Mouse (Mus musculus): ENCODE results near the gene Hist1h3c.
"Not testable (repeated sequence)": the region's sequence is repeated elsewhere in the genome, so short reads cannot be mapped to it uniquely, and the experiment has no call there.

Gene Hist1h3c

GRCm38 (mm10) chr13:23739922-23740252 is 5.5 kb downstream of the Hist1h3c start:
- no peak for DNase-seq (ENCODE audit: low spot score)

- DNase-seq (ENCODE audit: low spot score): peak; percentile 93
Observed at GRCm38 (mm10) chr13:23739069-23739921, 6.1 kb downstream of the Hist1h3c start.

GRCm38 (mm10) chr13:23738677-23739068 is 6.7 kb downstream of the Hist1h3c start, which contains the start of gene Hist1h1c:
TSS of gene Hist1h1c (plus strand) at chr13:23738808.
- DNase-seq (ENCODE audit: low spot score): peak; percentile 95

GRCm38 (mm10) chr13:23738041-23738440 is 7.4 kb downstream of the Hist1h3c start:
- DNase-seq (ENCODE audit: low spot score): peak; percentile 54

- DNase-seq (ENCODE audit: low spot score): no peak
Observed at GRCm38 (mm10) chr13:23737091-23737490, 8.3 kb downstream of the Hist1h3c start.

GRCm38 (mm10) chr13:23732156-23732804 is 13.1 kb downstream of the Hist1h3c start:
- peak; percentile 38 for DNase-seq (ENCODE audit: low spot score)

GRCm38 (mm10) chr13:23730479-23730878 is 14.9 kb downstream of the Hist1h3c start:
- no peak for DNase-seq (ENCODE audit: low spot score)

- no peak for DNase-seq (ENCODE audit: low spot score)
Observed at GRCm38 (mm10) chr13:23729706-23730105, 15.7 kb downstream of the Hist1h3c start.

GRCm38 (mm10) chr13:23729192-23729525 is 16.2 kb downstream of the Hist1h3c start:
- DNase-seq (ENCODE audit: low spot score): no peak

GRCm38 (mm10) chr13:23728472-23729191 is 16.8 kb downstream of the Hist1h3c start:
- DNase-seq (ENCODE audit: low spot score): no peak

- DNase-seq (ENCODE audit: low spot score): no peak
Observed at GRCm38 (mm10) chr13:23725213-23725612, 20.2 kb downstream of the Hist1h3c start.

GRCm38 (mm10) chr13:23724239-23724638 is 21.2 kb downstream of the Hist1h3c start:
- DNase-seq (ENCODE audit: low spot score): no peak

GRCm38 (mm10) chr13:23717593-23718245 is 27.7 kb downstream of the Hist1h3c start:
- DNase-seq (ENCODE audit: low spot score): not testable (repeated sequence)

GRCm38 (mm10) chr13:23717176-23717575 is 28.2 kb downstream of the Hist1h3c start:
- no peak for DNase-seq (ENCODE audit: low spot score)

- DNase-seq (ENCODE audit: low spot score): no peak
Observed at GRCm38 (mm10) chr13:23716261-23717042, 28.9 kb downstream of the Hist1h3c start.

GRCm38 (mm10) chr13:23710374-23711089 is 34.9 kb downstream of the Hist1h3c start, which contains the start of gene Hfe:
TSS of gene Hfe (minus strand) at chr13:23710854.
- no peak for DNase-seq (ENCODE audit: low spot score)

GRCm38 (mm10) chr13:23709714-23710373 is 35.6 kb downstream of the Hist1h3c start:
- DNase-seq (ENCODE audit: low spot score): no peak

GRCm38 (mm10) chr13:23708654-23709053 is 36.7 kb downstream of the Hist1h3c start:
- DNase-seq (ENCODE audit: low spot score): no peak

- no peak for DNase-seq (ENCODE audit: low spot score)
Observed at GRCm38 (mm10) chr13:23708041-23708440, 37.4 kb downstream of the Hist1h3c start.

- DNase-seq (ENCODE audit: low spot score): no peak
Observed at GRCm38 (mm10) chr13:23706771-23707170, 38.6 kb downstream of the Hist1h3c start.
